Mouse (Mus musculus) limb, embryonic 15.5 days (tissue): Measurements from ENCODE around the gene Tes. TPM values are rescaled to one million over a fixed set of nuclear protein-coding genes. Genes with fewer than 3 reads are reported as not detected.
A peak's percentile ranks its signal among the peaks of the same experiment; 100 is the strongest.

ENCODE experiments used
- ATAC-seq: fragments of 200-750 bp; cut with Nextera tagmentation; 2 replicates; pipeline ENCODE4 v1.8.0; 2017; ENCODE audit warnings: low read depth, moderate TSS enrichment; ENCODE audit not compliant: insufficient number of reproducible peaks, low FRiP score, low TSS enrichment
- H3K27ac ChIP-seq: fragments of 300-500 bp; sonication (generic); 2 replicates; pipeline ENCODE4 v1.5.1; 2015; ENCODE audit warnings: moderate library complexity, mild to moderate bottlenecking, inconsistent platforms
- H3K27me3 ChIP-seq: fragments of 300-500 bp; sonication (generic); 2 replicates; pipeline ENCODE4 v1.6.1; 2015; ENCODE audit warnings: inconsistent platforms
- H3K36me3 ChIP-seq: fragments of 300-500 bp; sonication (generic); 2 replicates; pipeline ENCODE4 v1.6.1; 2015; ENCODE audit warnings: inconsistent platforms
- H3K4me1 ChIP-seq: fragments of 300-500 bp; sonication (generic); 2 replicates; pipeline ENCODE4 v1.6.1; 2015; ENCODE audit warnings: inconsistent platforms
- H3K4me2 ChIP-seq: fragments of 300-500 bp; sonication (generic); 2 replicates; pipeline ENCODE4 v1.6.1; 2015; ENCODE audit warnings: mild to moderate bottlenecking, inconsistent platforms
- H3K4me3 ChIP-seq: fragments of 300-500 bp; sonication (generic); 2 replicates; pipeline ENCODE4 v1.5.1; 2015; ENCODE audit warnings: mild to moderate bottlenecking, inconsistent platforms
- H3K9ac ChIP-seq: fragments of 300-500 bp; sonication (generic); 2 replicates; pipeline ENCODE4 v1.6.1; 2015; ENCODE audit warnings: inconsistent platforms
- H3K9me3 ChIP-seq: fragments of 300-500 bp; sonication (generic); 2 replicates; pipeline ENCODE4 v1.6.1; 2016; ENCODE audit warnings: inconsistent platforms
- WGBS: fragments of 180-500 bp; shearing (Covaris S2); methylation state at CpG from one replicate; pipeline ENCODE4 v1.1.7; 2015; 5-methylcytosine and 5-hydroxymethylcytosine counted together
- polyA plus RNA-seq: library from polyadenylated mRNA; unstranded; fragments of >200 nt; fragmentation: Nextera tagmentation; extraction: Ambion mirVana; gene quantifications from 2 replicates; pipeline ENCODE4 v1.2.1, GENCODE M21; 2015

Tes gene
- polyA plus RNA-seq = 49.5 and 54.2 TPM in 2 replicates

GRCm38 (mm10) chr6:17064936-17065790 is at the start of gene Tes:
Tes (plus strand) TSS chr6:17065149.
- peak within 1 kb of the TSS; percentile 70 for H3K9ac ChIP-seq
- peak within 1 kb of the TSS; percentile 82 for H3K4me3 ChIP-seq
- under 1% methylated on average over 62 of the region's 63 CpGs for WGBS
- peak within 1 kb of the TSS; percentile 90 for H3K4me2 ChIP-seq
- no peaks in the 10 kb centered on the region for H3K36me3 ChIP-seq
- peaks cover 9% of the 10 kb centered on the region; the same call in 1 of the 2 replicates for H3K4me1 ChIP-seq
- no peaks in the 10 kb centered on the region for H3K27me3 ChIP-seq
- H3K9me3 ChIP-seq = no peaks in the 10 kb centered on the region
- peak; percentile 79 for ATAC-seq
- H3K27ac ChIP-seq = peak within 1 kb of the TSS; percentile 59

GRCm38 (mm10) chr6:17025886-17026285 is 39.1 kb upstream of the Tes start:
- 67% methylated on average over 7 of the region's 7 CpGs for WGBS
- Histone ChIP-seq H3K27me3 (no peaks in the 10 kb centered on the region), H3K27ac (no peak overlapping the region), H3K4me3 (no peak overlapping the region), H3K4me2 (no peak overlapping the region), H3K9me3 (no peaks in the 10 kb centered on the region), H3K4me1 (no peaks in the 10 kb centered on the region), H3K36me3 (no peaks in the 10 kb centered on the region), H3K9ac (no peak overlapping the region)
- no peak for ATAC-seq

DNA sequence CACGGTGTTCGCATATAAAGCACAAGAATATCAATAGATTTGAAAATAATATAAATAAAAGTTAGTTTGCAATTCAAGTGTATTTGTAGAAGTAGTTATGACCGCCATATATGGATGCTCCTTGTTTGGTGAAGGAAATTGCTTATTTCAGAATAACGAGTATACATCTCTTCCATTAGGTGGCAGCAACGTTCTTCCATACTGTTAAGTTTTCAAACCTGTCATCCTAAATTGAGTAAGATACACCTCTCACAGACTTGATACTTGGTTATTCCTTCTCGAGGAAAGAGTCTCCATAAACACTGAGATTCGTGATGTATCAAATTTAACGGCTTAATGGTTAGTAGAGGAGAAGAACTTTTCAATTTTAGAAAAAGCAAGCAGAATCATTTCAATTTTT is 37.4 kb upstream of the Tes start:
- 15% methylated on average over 8 of the region's 8 CpGs for WGBS

GRCm38 (mm10) chr6:17028809-17029208 is 36.1 kb upstream of the Tes start:
- Histone ChIP-seq H3K27ac (no peak overlapping the region), H3K36me3 (no peaks in the 10 kb centered on the region), H3K27me3 (no peaks in the 10 kb centered on the region), H3K9me3 (no peaks in the 10 kb centered on the region), H3K4me3 (no peak overlapping the region), H3K4me1 (peaks cover 3% of the 10 kb centered on the region; the same call in 1 of the 2 replicates), H3K4me2 (no peak overlapping the region), H3K9ac (no peak overlapping the region)
- no peak for ATAC-seq
- WGBS = 80% methylated on average over 8 of the region's 8 CpGs

More for the DNA sequence above, 37.4 kb upstream of the Tes start:
- Histone ChIP-seq H3K4me2 (no peak overlapping the region), H3K9ac (no peak overlapping the region), H3K27ac (no peak overlapping the region), H3K36me3 (no peaks in the 10 kb centered on the region), H3K9me3 (no peaks in the 10 kb centered on the region), H3K4me1 (peaks cover 3% of the 10 kb centered on the region; the same call in 1 of the 2 replicates), H3K4me3 (no peak overlapping the region), H3K27me3 (no peaks in the 10 kb centered on the region)
- ATAC-seq = no peak

DNA sequence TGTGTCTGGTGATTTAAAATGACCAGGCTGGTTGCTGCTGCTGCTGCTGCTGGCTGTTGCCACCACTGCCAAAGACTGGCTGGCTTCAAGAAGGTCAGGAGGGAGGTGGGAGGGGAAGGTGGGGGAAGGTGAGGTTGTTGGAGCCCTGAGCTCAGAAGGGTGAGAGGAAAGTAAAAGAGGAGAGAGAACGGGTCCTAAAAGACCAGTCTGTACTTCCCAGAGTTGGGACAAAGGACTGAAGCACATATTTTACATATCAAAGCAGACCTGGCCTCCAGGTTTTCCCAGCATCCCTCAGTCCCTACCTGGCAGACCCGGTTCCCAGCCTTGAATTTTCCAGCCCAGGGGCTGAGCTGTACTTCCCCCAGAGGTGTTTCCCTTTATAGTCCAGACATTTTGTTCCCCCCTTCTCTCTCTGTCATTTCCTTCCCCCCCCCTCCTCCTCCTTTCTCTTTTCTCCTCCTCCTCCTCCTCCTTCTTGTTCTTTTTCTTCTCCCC is 32.7 kb upstream of the Tes start:
- no peaks in the 10 kb centered on the region for H3K9me3 ChIP-seq
- no peaks in the 10 kb centered on the region for H3K27me3 ChIP-seq
- H3K4me1 ChIP-seq = peaks cover 3% of the 10 kb centered on the region; the same call in 1 of the 2 replicates
- H3K9ac ChIP-seq = no peak overlapping the region
- H3K4me2 ChIP-seq = no peak overlapping the region
- ATAC-seq = no peak
- H3K27ac ChIP-seq = no peak overlapping the region
- no peak overlapping the region for H3K4me3 ChIP-seq
- H3K36me3 ChIP-seq = no peaks in the 10 kb centered on the region
- WGBS = 2% methylated on average over 2 of the region's 2 CpGs

DNA sequence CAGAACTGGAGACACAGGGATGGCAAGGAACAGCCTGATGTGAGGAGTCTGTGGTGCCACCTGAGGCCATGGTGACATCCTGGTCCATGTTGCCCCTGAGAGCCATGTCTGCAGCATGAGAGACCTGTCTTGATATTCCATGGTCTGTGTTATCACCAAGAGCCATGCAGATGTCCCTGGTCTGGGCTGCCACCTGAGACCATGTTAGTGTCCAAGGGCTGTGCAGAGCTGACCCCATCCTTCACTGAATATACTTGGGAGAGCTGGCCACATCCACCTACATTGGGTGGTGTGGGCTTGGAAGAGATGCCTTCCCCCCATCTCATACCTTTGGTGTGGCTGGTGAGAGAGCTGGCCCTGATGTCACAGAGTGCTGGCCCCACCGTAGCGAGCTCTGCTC is 30.9 kb upstream of the Tes start:
- no peak overlapping the region for H3K9ac ChIP-seq
- H3K9me3 ChIP-seq = no peaks in the 10 kb centered on the region
- H3K4me1 ChIP-seq = peaks cover 3% of the 10 kb centered on the region; the same call in 1 of the 2 replicates
- H3K4me3 ChIP-seq = no peak overlapping the region
- no peaks in the 10 kb centered on the region for H3K27me3 ChIP-seq
- H3K36me3 ChIP-seq = no peaks in the 10 kb centered on the region
- no peak overlapping the region for H3K4me2 ChIP-seq
- WGBS = 90% methylated on average over 2 of the region's 2 CpGs
- H3K27ac ChIP-seq = no peak overlapping the region
- no peak for ATAC-seq

DNA sequence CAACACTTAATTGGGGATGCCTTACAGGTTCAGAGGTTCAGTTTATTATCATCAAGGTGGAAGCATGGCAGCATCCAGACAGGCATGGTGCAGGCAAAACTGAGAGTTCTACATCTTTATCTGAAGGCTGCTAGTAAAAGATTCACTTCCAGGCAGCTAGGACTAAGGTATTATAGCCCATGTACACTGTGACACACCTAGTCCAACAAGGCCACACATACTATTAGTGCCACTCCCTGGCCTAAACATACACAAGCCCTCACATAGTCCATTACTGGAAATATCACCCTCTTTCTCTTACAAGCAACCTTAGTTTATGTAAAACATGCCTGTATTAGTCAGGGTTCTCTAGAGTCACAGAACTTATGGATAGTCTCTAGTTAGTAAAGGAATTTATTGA is 29.7 kb upstream of the Tes start:
- no peak overlapping the region for H3K27ac ChIP-seq
- H3K4me2 ChIP-seq = no peak overlapping the region
- no peaks in the 10 kb centered on the region for H3K9me3 ChIP-seq
- ATAC-seq = no peak
- H3K4me1 ChIP-seq = peaks cover 3% of the 10 kb centered on the region; the same call in 1 of the 2 replicates
- H3K9ac ChIP-seq = no peak overlapping the region
- H3K36me3 ChIP-seq = no peaks in the 10 kb centered on the region
- H3K4me3 ChIP-seq = no peak overlapping the region
- no peaks in the 10 kb centered on the region for H3K27me3 ChIP-seq

DNA sequence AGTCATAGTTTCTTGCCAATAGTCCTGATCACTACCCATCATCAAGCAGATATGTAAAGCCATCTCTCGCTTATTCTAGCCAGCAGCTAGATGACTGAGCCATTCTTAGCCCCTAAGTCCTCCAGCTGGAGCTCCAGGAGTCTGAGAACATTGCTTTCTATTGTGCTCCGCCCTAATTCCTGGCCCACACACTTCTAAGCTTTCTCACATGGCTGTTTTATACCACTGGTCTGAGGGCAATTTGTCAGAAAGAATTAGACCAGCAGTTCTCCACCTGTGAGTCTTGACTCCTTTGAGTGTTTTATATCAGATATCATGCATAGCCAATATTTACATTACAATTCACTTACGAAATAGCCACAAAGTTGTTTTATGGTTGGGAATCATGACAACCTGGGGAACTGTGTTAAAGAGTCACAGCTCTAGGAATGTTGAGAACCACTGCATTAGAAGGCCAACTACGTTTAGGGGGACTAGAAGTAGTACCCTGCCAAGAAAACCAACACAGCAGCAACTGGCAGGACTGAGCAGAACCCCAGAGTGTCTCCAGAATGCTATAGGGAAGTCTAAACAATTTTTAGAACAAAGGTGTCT is 13.4 kb upstream of the Tes start:
- WGBS = 59% methylated on average over 4 of the region's 4 CpGs
- Histone ChIP-seq H3K27me3 (no peaks in the 10 kb centered on the region), H3K4me1 (no peaks in the 10 kb centered on the region), H3K27ac (no peak overlapping the region), H3K9me3 (no peaks in the 10 kb centered on the region), H3K4me3 (no peak overlapping the region), H3K9ac (no peak overlapping the region), H3K36me3 (no peaks in the 10 kb centered on the region), H3K4me2 (no peak overlapping the region)
- ATAC-seq = no peak

- no peak overlapping the region for H3K9ac ChIP-seq
- no peaks in the 10 kb centered on the region for H3K4me1 ChIP-seq
- H3K4me3 ChIP-seq = no peak overlapping the region
- H3K9me3 ChIP-seq = no peaks in the 10 kb centered on the region
- H3K4me2 ChIP-seq = no peak overlapping the region
- H3K36me3 ChIP-seq = no peaks in the 10 kb centered on the region
- WGBS = 78% methylated on average over 6 of the region's 6 CpGs
- no peak for ATAC-seq
- H3K27me3 ChIP-seq = no peaks in the 10 kb centered on the region
- no peak overlapping the region for H3K27ac ChIP-seq
These were observed 11.8 kb upstream of the Tes start for GRCm38 (mm10) chr6:17053028-17053660.

DNA sequence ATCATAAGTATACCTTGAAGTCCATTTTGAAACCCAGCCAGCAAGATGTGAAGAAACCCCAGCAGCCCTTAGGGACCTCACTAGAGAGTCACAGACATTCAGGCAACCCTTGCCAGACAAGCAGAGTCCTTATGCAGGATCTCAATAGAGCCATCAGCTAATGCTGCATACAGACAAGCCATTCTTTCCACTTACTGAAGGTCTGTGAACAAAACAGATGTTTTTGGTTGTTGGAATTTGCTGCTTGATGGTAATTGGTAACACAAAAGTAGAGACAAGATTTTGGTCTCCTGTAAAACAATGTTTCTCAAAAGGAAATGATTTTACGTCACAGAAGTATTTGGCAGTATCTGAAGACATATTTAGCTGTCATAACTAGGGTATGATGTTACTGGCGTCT is 10.2 kb upstream of the Tes start:
- WGBS = 52% methylated on average over 2 of the region's 2 CpGs
- no peak for ATAC-seq
- Histone ChIP-seq H3K4me3 (no peak overlapping the region), H3K4me2 (no peak overlapping the region), H3K9me3 (no peaks in the 10 kb centered on the region), H3K27me3 (no peaks in the 10 kb centered on the region), H3K9ac (no peak overlapping the region), H3K4me1 (no peaks in the 10 kb centered on the region), H3K27ac (no peak overlapping the region), H3K36me3 (no peaks in the 10 kb centered on the region)

DNA sequence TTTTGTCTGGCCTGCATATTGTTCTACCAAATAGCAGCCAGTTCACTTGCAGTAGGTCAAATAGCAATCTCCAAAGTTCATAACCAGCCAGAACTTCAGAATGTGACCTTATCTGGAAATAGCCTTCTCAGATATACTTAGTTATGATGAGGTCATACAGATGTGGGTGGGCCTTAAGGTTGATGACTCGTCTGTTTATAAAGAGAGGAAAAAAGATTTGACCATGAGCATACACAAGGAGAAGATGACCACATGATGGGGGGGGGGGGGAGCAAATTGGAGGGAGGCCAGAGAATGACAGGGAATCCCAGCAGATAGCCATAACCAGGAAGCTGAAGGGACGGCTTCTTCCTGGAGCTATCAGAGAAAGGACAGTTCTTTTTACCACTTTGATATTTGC is 9.3 kb upstream of the Tes start:
- Histone ChIP-seq H3K9me3 (no peaks in the 10 kb centered on the region), H3K4me3 (no peak overlapping the region), H3K27me3 (no peaks in the 10 kb centered on the region), H3K4me1 (no peaks in the 10 kb centered on the region), H3K36me3 (no peaks in the 10 kb centered on the region), H3K27ac (no peak overlapping the region), H3K9ac (no peak overlapping the region), H3K4me2 (no peak overlapping the region)
- ATAC-seq = no peak
- 70% methylated on average over 2 of the region's 2 CpGs for WGBS

- H3K4me1 ChIP-seq = no peaks in the 10 kb centered on the region
- 62% methylated on average over 2 of the region's 2 CpGs for WGBS
- H3K9ac ChIP-seq = no peak overlapping the region
- H3K4me2 ChIP-seq = no peak overlapping the region
- ATAC-seq = no peak
- H3K36me3 ChIP-seq = no peaks in the 10 kb centered on the region
- no peak overlapping the region for H3K27ac ChIP-seq
- H3K4me3 ChIP-seq = no peak overlapping the region
- no peaks in the 10 kb centered on the region for H3K27me3 ChIP-seq
- no peaks in the 10 kb centered on the region for H3K9me3 ChIP-seq
These were observed 5.4 kb upstream of the Tes start for GRCm38 (mm10) chr6:17059501-17059900.
